Mouse (Mus musculus): ENCODE results near the gene Myo3b.

GRCm38 (mm10) chr2:70352435-70353165, 313.7 kb downstream of the Myo3b start:
- TF ChIP-seq CTCF (IDR thresholded peaks at IDR 0.05; ENCODE audit: low read depth) = no peak
- no peak for TF ChIP-seq EP300 (IDR thresholded peaks at IDR 0.05; ENCODE audit: low read depth)

Measured in liver, embryonic 14.5 days (tissue).